In genomic region chr19:6903031-6903430, GRCm38 (mm10) we compare ENCODE assay signal across 21 mouse cellular contexts. TPM values are rescaled to one million over a fixed set of nuclear protein-coding genes. Genes with fewer than 3 reads are reported as not detected.
"Had no signal": no experiment of that assay in that cellular context is flagged by ENCODE, and none has a peak within 500 bp of the region (broad histone marks: within the 10 kb centered on the region; RNA-seq: fewer than 3 reads in every experiment).

No protein-coding gene starts in this region.

- ATAC-seq: intestine, embryonic 15.5 days; liver, postnatal 0 days; lung, postnatal 0 days; midbrain, embryonic 15.5 days had no signal

- H3K27me3 ChIP-seq: intestine, embryonic 15.5 days; limb, embryonic 12.5 days; limb, embryonic 15.5 days; midbrain, embryonic 12.5 days; midbrain, embryonic 15.5 days; neural tube, embryonic 12.5 days; neural tube, embryonic 15.5 days had no signal

- H3K4me2 ChIP-seq: intestine, embryonic 15.5 days; limb, embryonic 12.5 days; limb, embryonic 15.5 days; liver, embryonic 11.5 days; lung, embryonic 14.5 days; midbrain, embryonic 12.5 days; midbrain, embryonic 15.5 days; neural tube, embryonic 12.5 days; neural tube, embryonic 15.5 days had no signal

- H3K9ac ChIP-seq: intestine, embryonic 15.5 days; limb, embryonic 12.5 days; limb, embryonic 15.5 days; liver, embryonic 14.5 days; liver, postnatal 0 days; lung, embryonic 14.5 days; midbrain, embryonic 12.5 days; midbrain, embryonic 15.5 days; neural tube, embryonic 12.5 days; neural tube, embryonic 15.5 days had no signal

- H3K4me3 ChIP-seq: intestine, embryonic 15.5 days; limb, embryonic 12.5 days; limb, embryonic 15.5 days; midbrain, embryonic 12.5 days; midbrain, embryonic 15.5 days; neural tube, embryonic 12.5 days; neural tube, embryonic 15.5 days had no signal

- H3K9me3 ChIP-seq: intestine, embryonic 15.5 days; limb, embryonic 15.5 days; midbrain, embryonic 12.5 days; midbrain, embryonic 15.5 days; neural tube, embryonic 12.5 days; neural tube, embryonic 15.5 days had no signal

- DNase-seq: left cerebral cortex, postnatal 4 days; liver, postnatal 0 days; lung, embryonic 14.5 days; right cerebral cortex, adult 18-20 months; right cerebral cortex, postnatal 25 days; spleen, adult 18-20 months; thymus, adult 18-20 months; thymus, postnatal 14 days; thymus, postnatal 4 days had no signal

- H3K27ac ChIP-seq: intestine, embryonic 15.5 days; limb, embryonic 12.5 days; limb, embryonic 15.5 days; liver, embryonic 14.5 days; macrophage; midbrain, embryonic 12.5 days; midbrain, embryonic 15.5 days; neural tube, embryonic 12.5 days; neural tube, embryonic 15.5 days had no signal

- H3K36me3 ChIP-seq: midbrain, embryonic 15.5 days had no signal

RNA-seq across cellular contexts. Expression of gene Catsperz, which starts 22.1 kb away (rescaled TPM):
- total RNA-seq: megakaryocyte, adult 5-6 weeks had no signal
- polyA plus RNA-seq: macrophage had no signal

RNA-seq across cellular contexts. Expression of gene Kcnk4, which starts 31.3 kb away (rescaled TPM):
- polyA plus RNA-seq: macrophage had no signal
